10 mouse cellular contexts compared by ENCODE assay signal in the genomic region with DNA sequence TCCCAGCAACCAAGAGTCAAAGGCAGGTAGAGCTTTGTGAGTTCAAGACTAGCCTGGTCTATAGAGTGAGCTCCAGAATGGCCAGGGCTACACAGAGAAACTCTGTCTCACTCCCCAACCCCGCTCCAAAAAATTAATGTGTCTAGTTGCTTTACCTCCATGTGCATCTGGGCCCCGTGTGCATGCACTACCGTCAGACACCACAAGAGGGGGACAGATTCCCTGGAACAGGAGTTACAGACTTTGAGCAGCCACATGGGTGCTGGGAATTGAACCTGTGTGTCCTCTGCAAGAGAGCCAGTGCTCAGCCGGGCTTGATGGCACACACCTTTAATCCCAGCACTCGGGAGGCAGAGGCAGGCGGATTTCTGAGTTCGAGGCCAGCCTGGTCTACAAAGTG. TPM values are rescaled to one million over a fixed set of nuclear protein-coding genes. Genes with fewer than 3 reads are reported as not detected.
A peak's percentile ranks its signal among the peaks of the same experiment; 100 is the strongest.
DNase-seq lines count a peak whose midpoint lies in the region; ATAC-seq and TF ChIP-seq lines count a peak whose summit lies in the region.
"Had no signal": no experiment of that assay in that cellular context is flagged by ENCODE, and none has a peak within 500 bp of the region (broad histone marks: within the 10 kb centered on the region; RNA-seq: fewer than 3 reads in every experiment).

No protein-coding gene starts in this region.

- peak; percentile 25 for DNase-seq in embryo, embryonic 10.5 days (ENCODE audit: low spot score)
- DNase-seq in embryo, embryonic 11 days = no peak
- no peak for DNase-seq in midbrain, postnatal 0 days (ENCODE audit: low spot score)
- no peak for DNase-seq in midbrain, embryonic 10.5 days (ENCODE audit: low spot score)
- peak; percentile 45 for DNase-seq in thymus, postnatal 14 days
- no peak for DNase-seq in heart, adult 9 months (ENCODE audit: low spot score in 2 of 2)
- no peak for DNase-seq in right cerebral cortex, postnatal 10 days (ENCODE audit: low spot score in 2 of 2)

- no peak overlapping the region for H3K27ac ChIP-seq in midbrain, postnatal 0 days (ENCODE audit: low read depth, low read length)
- H3K27ac ChIP-seq in midbrain, embryonic 10.5 days (replicated peaks) = no peak overlapping the region
- H3K27ac ChIP-seq: hindbrain, embryonic 15.5 days; limb, embryonic 12.5 days had no signal

- 0 out of 2 replicates have a peak, but pooled peaks cover 4% of the 10 kb centered on the region for H3K4me1 ChIP-seq in midbrain, postnatal 0 days (ENCODE audit: insufficient read depth, low read length)
- H3K4me1 ChIP-seq in midbrain, embryonic 10.5 days = peaks cover 5% of the 10 kb centered on the region
- H3K4me1 ChIP-seq: limb, embryonic 12.5 days had no signal

- no peaks in the 10 kb centered on the region for H3K36me3 ChIP-seq in midbrain, postnatal 0 days (ENCODE audit: insufficient read depth, low read length)
- no peaks in the 10 kb centered on the region for H3K36me3 ChIP-seq in midbrain, embryonic 10.5 days
- H3K36me3 ChIP-seq: hindbrain, embryonic 15.5 days; limb, embryonic 12.5 days had no signal

- no peak overlapping the region for H3K9ac ChIP-seq in midbrain, postnatal 0 days (replicated peaks; ENCODE audit: low read length, poor library complexity, severe bottlenecking)
- H3K9ac ChIP-seq: hindbrain, embryonic 15.5 days; limb, embryonic 12.5 days had no signal

- H3K27me3 ChIP-seq in midbrain, postnatal 0 days (ENCODE audit: insufficient read depth, low read length) = no peaks in the 10 kb centered on the region
- no peaks in the 10 kb centered on the region for H3K27me3 ChIP-seq in midbrain, embryonic 10.5 days (ENCODE audit: low read depth, poor library complexity, severe bottlenecking)
- H3K27me3 ChIP-seq: hindbrain, embryonic 15.5 days; limb, embryonic 12.5 days had no signal

- peak; percentile 28; the same call in 1 of the 2 replicates for TF ChIP-seq CTCF in midbrain, postnatal 0 days (IDR thresholded peaks at IDR 0.05)

- no peak overlapping the region for H3K4me2 ChIP-seq in midbrain, postnatal 0 days (ENCODE audit: low read depth, low read length, poor library complexity, severe bottlenecking)
- H3K4me2 ChIP-seq: hindbrain, embryonic 15.5 days; limb, embryonic 12.5 days had no signal

- no peak for ATAC-seq in midbrain, postnatal 0 days (ENCODE audit: low FRiP score)
- ATAC-seq in granulocyte monocyte progenitor cell, adult 5-6 weeks (replicated peaks; ENCODE audit: poor library complexity, severe bottlenecking) = peak; percentile 53

- H3K9me3 ChIP-seq in midbrain, postnatal 0 days (ENCODE audit: low read length) = no peaks in the 10 kb centered on the region
- peaks cover 7% of the 10 kb centered on the region for H3K9me3 ChIP-seq in midbrain, embryonic 10.5 days (replicated peaks)
- H3K9me3 ChIP-seq: hindbrain, embryonic 15.5 days had no signal

- WGBS in midbrain, postnatal 0 days = 85% methylated on average over 7 of the region's 7 CpGs
- WGBS in midbrain, embryonic 10.5 days = 91% methylated on average over 7 of the region's 7 CpGs

- H3K4me3 ChIP-seq in midbrain, postnatal 0 days (ENCODE audit: low read depth, low read length) = no peak overlapping the region
- no peak overlapping the region for H3K4me3 ChIP-seq in midbrain, embryonic 10.5 days
- H3K4me3 ChIP-seq: hindbrain, embryonic 15.5 days; limb, embryonic 12.5 days had no signal

RNA-seq across cellular contexts. Expression of a gene that starts 17.0 kb away (rescaled TPM):
- not detected in 2 replicates for total RNA-seq in midbrain, postnatal 0 days (2014; rRNA removed)
- polyA plus RNA-seq in midbrain, postnatal 0 days (2015; fragmentation: Nextera tagmentation; extraction: Ambion mirVana) = not detected in 2 replicates
- polyA plus RNA-seq in midbrain, embryonic 10.5 days (2016; fragmentation: Nextera tagmentation; extraction: Ambion mirVana) = 0.04 TPM in 1 of 2 replicates, not detected in the other
- 0.19 TPM in 1 of 2 replicates, not detected in the other for total RNA-seq in granulocyte monocyte progenitor cell, adult 5-6 weeks (2014; fragmentation: Nextera tagmentation)
- not detected in 2 replicates for total RNA-seq in granulocyte monocyte progenitor cell, adult 5-6 weeks (2017)
- polyA plus RNA-seq: limb, embryonic 12.5 days had no signal

RNA-seq across cellular contexts. Expression of a gene that starts 17.5 kb away (rescaled TPM):
- 37.0 and 40.7 TPM in 2 replicates for total RNA-seq in midbrain, postnatal 0 days (2014; rRNA removed)
- 22.1 and 27.5 TPM in 2 replicates for polyA plus RNA-seq in midbrain, postnatal 0 days (2015; fragmentation: Nextera tagmentation; extraction: Ambion mirVana)
- 39.8 and 46.5 TPM in 2 replicates for polyA plus RNA-seq in midbrain, embryonic 10.5 days (2016; fragmentation: Nextera tagmentation; extraction: Ambion mirVana)
- 41.1 and 42.5 TPM in 2 replicates for total RNA-seq in granulocyte monocyte progenitor cell, adult 5-6 weeks (2014; fragmentation: Nextera tagmentation)
- total RNA-seq in granulocyte monocyte progenitor cell, adult 5-6 weeks (2017) = 33.1 and 37.3 TPM in 2 replicates

RNA-seq across cellular contexts. Expression of a gene that starts 50.2 kb away (rescaled TPM):
- total RNA-seq in midbrain, postnatal 0 days (2014; rRNA removed) = 15.2 and 22.7 TPM in 2 replicates
- 9.1 and 9.2 TPM in 2 replicates for polyA plus RNA-seq in midbrain, postnatal 0 days (2015; fragmentation: Nextera tagmentation; extraction: Ambion mirVana)
- polyA plus RNA-seq in midbrain, embryonic 10.5 days (2016; fragmentation: Nextera tagmentation; extraction: Ambion mirVana) = 13.4 and 15.6 TPM in 2 replicates
- total RNA-seq in granulocyte monocyte progenitor cell, adult 5-6 weeks (2014; fragmentation: Nextera tagmentation) = 7.9 and 10.9 TPM in 2 replicates
- 10.3 and 14.3 TPM in 2 replicates for total RNA-seq in granulocyte monocyte progenitor cell, adult 5-6 weeks (2017)

RNA-seq across cellular contexts. Expression of a gene that starts 50.5 kb away (rescaled TPM):
- not detected in 2 replicates for total RNA-seq in midbrain, postnatal 0 days (2014; rRNA removed)
- polyA plus RNA-seq in midbrain, postnatal 0 days (2015; fragmentation: Nextera tagmentation; extraction: Ambion mirVana) = not detected in 2 replicates
- polyA plus RNA-seq in midbrain, embryonic 10.5 days (2016; fragmentation: Nextera tagmentation; extraction: Ambion mirVana) = not detected in 2 replicates
- total RNA-seq in granulocyte monocyte progenitor cell, adult 5-6 weeks (2014; fragmentation: Nextera tagmentation) = not detected in 2 replicates
- not detected in 2 replicates for total RNA-seq in granulocyte monocyte progenitor cell, adult 5-6 weeks (2017)
- polyA plus RNA-seq: hindbrain, embryonic 15.5 days; limb, embryonic 12.5 days had no signal

Comparison
In these comparisons a context has a peak if more than half of its experiments do, and no peak if none do; other contexts are left out.
1. DNase-seq: peak in embryo, embryonic 10.5 days (single experiment) and thymus, postnatal 14 days (single experiment); none in embryo, embryonic 11 days (single experiment), midbrain, postnatal 0 days (single experiment), midbrain, embryonic 10.5 days (single experiment), heart, adult 9 months (0 of 2) and right cerebral cortex, postnatal 10 days (0 of 2).